Mouse (Mus musculus) embryonic facial prominence, embryonic 13.5 days (tissue): ENCODE measurements around the gene Olfr464. TPM values are rescaled to one million over a fixed set of nuclear protein-coding genes. Genes with fewer than 3 reads are reported as not detected.

Experiments
- polyA plus RNA-seq: library from polyadenylated mRNA; unstranded; fragments of >200 nt; fragmentation: Nextera tagmentation; extraction: Ambion mirVana; gene quantifications from 2 replicates; pipeline ENCODE4 v1.2.1, GENCODE M21; 2015

The Olfr464 gene
- polyA plus RNA-seq, 1 experiment from 2014 or later: not detected

Other genes with a start within 250 kb of the Olfr464 start
- 163 and 172 TPM in 2 replicates for gene Supt4a, start 183.4 kb downstream of the Olfr464 start, polyA plus RNA-seq
- 4.9 and 5.3 TPM in 2 replicates for gene Tspoap1, start 160.4 kb downstream of the Olfr464 start, polyA plus RNA-seq
- 1.9 and 6.1 TPM in 2 replicates for gene Mpo, start 127.4 kb downstream of the Olfr464 start, polyA plus RNA-seq
- 0.08 and 0.11 TPM in 2 replicates for gene Lpo, start 92.7 kb downstream of the Olfr464 start, polyA plus RNA-seq
- gene Mks1, start 67.8 kb downstream of the Olfr464 start, polyA plus RNA-seq: 17.0 and 17.9 TPM in 2 replicates
- 0.15 and 0.34 TPM in 2 replicates for gene Epx, start 45.4 kb downstream of the Olfr464 start, polyA plus RNA-seq
- gene Olfr462, start 28.7 kb downstream of the Olfr464 start, polyA plus RNA-seq: not detected in 2 replicates
- not detected in 2 replicates for gene Olfr463, start 23.6 kb downstream of the Olfr464 start, polyA plus RNA-seq
- gene Dynll2, start 66.6 kb upstream of the Olfr464 start, polyA plus RNA-seq: 20.8 and 23.3 TPM in 2 replicates
- 374 and 398 TPM in 2 replicates for gene Srsf1, start 126.4 kb upstream of the Olfr464 start, polyA plus RNA-seq
- 43.1 and 47.0 TPM in 2 replicates for gene Vezf1, start 147.3 kb upstream of the Olfr464 start, polyA plus RNA-seq
- 34.9 and 40.3 TPM in 2 replicates for gene Cuedc1, start 177.1 kb upstream of the Olfr464 start, polyA plus RNA-seq